Mouse (Mus musculus) midbrain, postnatal 0 days (tissue): ENCODE results near the gene Apobr. TPM values are rescaled to one million over a fixed set of nuclear protein-coding genes. Genes with fewer than 3 reads are reported as not detected.
A peak's percentile ranks its signal among the peaks of the same experiment; 100 is the strongest.

Source experiments
- ATAC-seq: fragments of 200-750 bp; cut with Nextera tagmentation; 2 replicates; pipeline ENCODE4 v1.8.0; 2017; ENCODE audit warnings: moderate number of reproducible peaks, mild to moderate bottlenecking, moderate TSS enrichment, moderate library complexity; ENCODE audit not compliant: low FRiP score
- DNase-seq: peaks from one replicate; pipeline ENCODE4 v3.0.0-alpha.2; 2015; ENCODE audit warnings: low spot score
- H3K27ac ChIP-seq: fragments of 300-500 bp; sonication (generic); 2 replicates; pipeline ENCODE4 v1.5.1; 2014; ENCODE audit warnings: low read depth, mild to moderate bottlenecking, low read length, mixed read lengths
- H3K27me3 ChIP-seq: fragments of 300-500 bp; sonication (generic); 2 replicates; pipeline ENCODE4 v1.6.1; 2014; ENCODE audit warnings: low read length, control low read depth, mixed read lengths; ENCODE audit not compliant: insufficient read depth
- H3K36me3 ChIP-seq: fragments of 300-500 bp; sonication (generic); 2 replicates; pipeline ENCODE4 v1.6.1; 2014; ENCODE audit warnings: low read length, control low read depth, mixed read lengths; ENCODE audit not compliant: insufficient read depth
- H3K4me1 ChIP-seq: fragments of 300-500 bp; sonication (generic); 2 replicates; pipeline ENCODE4 v1.6.1; 2014; ENCODE audit warnings: mild to moderate bottlenecking, control low read depth, antibody characterized with exemption, low read length, mixed read lengths; ENCODE audit not compliant: insufficient read depth
- H3K4me2 ChIP-seq: fragments of 300-500 bp; sonication (generic); 2 replicates; pipeline ENCODE4 v1.6.1; 2014; ENCODE audit warnings: low read depth, mild to moderate bottlenecking, low read length, mixed read lengths; ENCODE audit not compliant: poor library complexity, severe bottlenecking
- H3K4me3 ChIP-seq: fragments of 300-500 bp; sonication (generic); 2 replicates; pipeline ENCODE4 v1.5.1; 2014; ENCODE audit warnings: low read depth, mild to moderate bottlenecking, low read length, moderate library complexity
- H3K9ac ChIP-seq: fragments of 300-500 bp; sonication (generic); replicated peaks from 2 replicates; pipeline ENCODE4 v1.6.1; 2014; ENCODE audit warnings: mild to moderate bottlenecking, low read length, moderate library complexity, mixed read lengths; ENCODE audit not compliant: poor library complexity, severe bottlenecking
- H3K9me3 ChIP-seq: fragments of 300-500 bp; sonication (generic); 2 replicates; pipeline ENCODE4 v1.6.1; 2016; ENCODE audit warnings: low read length, control low read depth
- CTCF ChIP-seq: IDR thresholded peaks from 2 replicates; pipeline ENCODE4 v1.5.1; 2016; ENCODE audit warnings: antibody characterized with exemption, mild to moderate bottlenecking
- WGBS: fragments of 180-500 bp; shearing (Covaris S2); extraction: QIAGEN DNeasy Blood & Tissue Kit; methylation state at CpG from one replicate; pipeline ENCODE4 v1.1.7; 2014; 5-methylcytosine and 5-hydroxymethylcytosine counted together
- polyA plus RNA-seq: library from polyadenylated mRNA; unstranded; fragments of >200 nt; fragmentation: Nextera tagmentation; extraction: Ambion mirVana; gene quantifications from 2 replicates; pipeline ENCODE4 v1.2.1, GENCODE M21; 2015
- total RNA-seq: library from RNA; depleted of rRNA; stranded (reverse); fragments of >200 nt; gene quantifications from 2 replicates; pipeline ENCODE4 v1.2.3, GENCODE M21; 2014; rRNA removed

Gene Apobr
- total RNA-seq (0.38 TPM in 1 of 2 replicates, not detected in the other), polyA plus RNA-seq (0.58 and 0.82 TPM in 2 replicates)

DNA sequence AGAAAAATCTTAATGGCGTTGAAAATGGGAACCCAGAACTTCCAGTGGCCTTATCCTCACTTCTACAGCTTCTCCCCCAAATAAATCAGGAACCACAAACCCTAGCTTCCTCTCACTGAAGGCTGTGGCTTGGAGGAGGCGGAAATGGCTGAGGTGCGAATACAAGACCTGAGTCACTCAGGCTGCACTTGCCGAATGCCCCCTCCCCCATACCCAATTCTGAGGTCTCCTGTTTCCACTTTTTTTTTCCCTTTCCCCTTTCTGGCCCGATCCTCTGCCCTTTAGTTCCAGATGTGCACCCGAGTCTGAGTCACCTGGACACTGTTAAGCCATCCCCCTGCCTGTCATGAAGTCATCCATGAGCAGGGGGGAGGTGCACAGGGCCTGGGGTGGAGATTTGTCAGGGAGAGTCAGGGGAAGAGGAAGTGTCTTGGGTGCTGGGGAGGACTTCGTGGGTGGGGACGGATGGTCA, at the start of gene Apobr:
Apobr (plus strand) TSS at position 437 of the 472 bp plus-strand sequence.
- Histone ChIP-seq H3K4me1 (no peaks in the 10 kb centered on the region), H3K9me3 (no peaks in the 10 kb centered on the region), H3K4me2 (peak within 1 kb of the TSS; percentile 83), H3K9ac (no peak within 1 kb of the TSS), H3K36me3 (no peaks in the 10 kb centered on the region), H3K27ac (no peak within 1 kb of the TSS), H3K27me3 (no peaks in the 10 kb centered on the region; the same call in 1 of the 2 replicates), H3K4me3 (peak within 1 kb of the TSS; percentile 55)
- no peak for TF ChIP-seq CTCF
- ATAC-seq (no peak), DNase-seq (no peak)
- 87% methylated on average over 8 of the region's 8 CpGs for WGBS

GRCm38 (mm10) chr7:126535766-126536165, 49.0 kb upstream of the Apobr start:
- Histone ChIP-seq H3K27me3 (0 out of 2 replicates have a peak, but pooled peaks cover 3% of the 10 kb centered on the region), H3K4me2 (peak overlapping the region; percentile 87), H3K9me3 (no peaks in the 10 kb centered on the region), H3K4me1 (no peaks in the 10 kb centered on the region), H3K4me3 (peak overlapping the region; percentile 48), H3K27ac (no peak overlapping the region), H3K36me3 (no peaks in the 10 kb centered on the region), H3K9ac (peak overlapping the region; percentile 56)
- DNase-seq (peak; percentile 5), ATAC-seq (no peak)
- no peak for TF ChIP-seq CTCF
- 2% methylated on average over 28 of the region's 28 CpGs for WGBS

DNA sequence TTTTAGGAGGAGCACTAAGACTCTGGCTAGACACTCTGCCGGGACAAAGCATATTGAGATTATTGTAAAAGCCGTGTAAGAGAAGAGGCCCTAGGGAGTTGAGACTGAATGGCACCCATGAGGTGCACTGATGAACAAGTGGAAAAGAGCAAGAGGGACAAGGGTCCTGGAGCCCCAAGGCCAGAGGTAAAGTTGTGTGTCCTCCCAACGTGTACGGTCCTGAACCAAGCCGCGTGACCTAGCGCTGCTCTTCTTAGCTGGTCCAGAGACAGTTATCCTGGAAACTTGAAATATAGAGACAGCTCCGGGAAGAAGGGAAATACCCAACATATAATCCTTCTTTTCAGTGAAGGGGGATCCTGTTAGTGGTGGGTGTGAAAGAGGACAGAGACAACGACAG, 48.3 kb upstream of the Apobr start:
- no peaks in the 10 kb centered on the region for H3K9me3 ChIP-seq
- WGBS = 37% methylated on average over 9 of the region's 9 CpGs

GRCm38 (mm10) chr7:126537820-126538585, 46.7 kb upstream of the Apobr start:
- TF ChIP-seq CTCF = peak; percentile 65
- no peak overlapping the region for H3K4me3 ChIP-seq
- H3K36me3 ChIP-seq = no peaks in the 10 kb centered on the region
- H3K27me3 ChIP-seq = 0 out of 2 replicates have a peak, but pooled peaks cover 3% of the 10 kb centered on the region
- no peak overlapping the region for H3K27ac ChIP-seq
- ATAC-seq (no peak), DNase-seq (peak; percentile 36)
- no peaks in the 10 kb centered on the region for H3K4me1 ChIP-seq
- H3K9me3 ChIP-seq = no peaks in the 10 kb centered on the region
- WGBS = 81% methylated on average over 5 of the region's 5 CpGs
- no peak overlapping the region for H3K9ac ChIP-seq
- no peak overlapping the region for H3K4me2 ChIP-seq

More for the DNA sequence above, 48.3 kb upstream of the Apobr start:
- H3K4me1 ChIP-seq = no peaks in the 10 kb centered on the region
- H3K4me3 ChIP-seq = peak overlapping the region; percentile 48; the same call in 1 of the 2 replicates
- H3K27me3 ChIP-seq = 0 out of 2 replicates have a peak, but pooled peaks cover 3% of the 10 kb centered on the region
- no peak for DNase-seq
- H3K9ac ChIP-seq = 0 out of 2 replicates have a peak overlapping the region, but pooled peaks have one; percentile 56
- H3K27ac ChIP-seq = no peak overlapping the region
- no peak for ATAC-seq
- H3K36me3 ChIP-seq = no peaks in the 10 kb centered on the region
- no peak for TF ChIP-seq CTCF
- peak overlapping the region; percentile 87 for H3K4me2 ChIP-seq

- Histone ChIP-seq H3K9me3 (no peaks in the 10 kb centered on the region), H3K27me3 (0 out of 2 replicates have a peak, but pooled peaks cover 3% of the 10 kb centered on the region), H3K4me3 (no peak overlapping the region), H3K4me1 (no peaks in the 10 kb centered on the region), H3K36me3 (peaks cover 11% of the 10 kb centered on the region; the same call in 1 of the 2 replicates), H3K4me2 (no peak overlapping the region), H3K27ac (no peak overlapping the region), H3K9ac (no peak overlapping the region)
- TF ChIP-seq CTCF = no peak
- ATAC-seq (no peak), DNase-seq (no peak)
- 69% methylated on average over 1 of the region's 1 CpGs for WGBS
Measured at GRCm38 (mm10) chr7:126541661-126542060, 43.1 kb upstream of the Apobr start.

DNA sequence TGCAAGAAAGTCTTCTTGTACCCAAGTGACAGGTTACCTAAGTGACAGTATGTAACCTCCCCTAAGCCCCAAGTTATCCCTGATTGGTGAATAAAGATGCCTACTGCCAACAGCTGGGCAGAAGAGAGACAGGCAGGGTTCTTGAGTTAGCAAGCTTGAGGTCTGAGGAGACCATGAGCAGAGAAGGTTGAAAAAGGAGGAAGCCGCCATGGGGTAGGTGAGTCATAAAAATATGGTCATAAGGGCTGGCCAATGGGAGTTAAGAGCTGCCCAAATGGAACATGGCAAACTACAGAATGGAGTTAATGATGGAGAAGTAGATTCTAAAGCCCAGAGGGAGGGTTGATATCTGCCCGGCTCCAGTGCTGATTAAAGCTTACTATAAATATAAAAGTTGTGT, 39.1 kb upstream of the Apobr start:
- Histone ChIP-seq H3K4me1 (no peaks in the 10 kb centered on the region), H3K9ac (no peak overlapping the region), H3K9me3 (no peaks in the 10 kb centered on the region), H3K4me3 (no peak overlapping the region), H3K4me2 (no peak overlapping the region), H3K36me3 (peaks cover 46% of the 10 kb centered on the region), H3K27ac (no peak overlapping the region), H3K27me3 (no peaks in the 10 kb centered on the region)
- ATAC-seq = no peak
- 98% methylated on average over 2 of the region's 2 CpGs for WGBS
- DNase-seq = no peak
- TF ChIP-seq CTCF = no peak
